In the genomic region with DNA sequence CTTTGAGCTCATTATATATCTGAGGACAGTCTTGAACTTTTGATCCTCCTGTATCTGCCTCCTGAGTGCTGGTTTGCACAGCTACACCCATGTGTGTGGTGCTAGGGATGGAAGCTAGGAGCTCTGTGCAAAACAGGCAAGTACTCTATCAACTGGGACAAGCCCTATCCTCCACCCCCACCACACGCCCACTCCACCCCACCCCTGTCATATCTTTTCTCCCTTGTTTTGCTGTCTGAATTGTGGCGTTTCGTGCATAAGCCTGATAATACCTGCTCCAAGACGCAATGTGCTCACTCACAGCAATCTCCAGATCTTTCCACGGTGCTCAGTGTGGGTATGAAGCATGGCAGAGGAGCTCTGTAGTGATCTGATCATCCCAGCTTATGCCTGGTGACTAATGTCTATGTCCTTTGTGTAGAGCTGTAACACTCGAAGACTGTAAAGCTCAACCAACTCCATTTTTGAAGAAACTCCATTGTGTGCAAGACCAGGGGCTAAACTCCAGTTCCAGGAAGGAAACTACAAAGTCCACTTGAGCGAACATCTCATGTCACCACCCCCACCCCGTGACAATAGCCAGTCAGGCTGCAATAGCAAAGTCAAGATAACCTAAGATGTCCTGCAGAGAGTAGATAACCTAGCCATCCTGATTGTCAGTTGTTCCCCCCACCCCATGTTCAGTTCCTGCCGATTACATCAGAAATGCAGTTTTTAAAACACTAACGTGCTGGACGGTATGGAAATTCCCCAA, we compare ENCODE assay signal across 13 mouse cellular contexts. TPM values are rescaled to one million over a fixed set of nuclear protein-coding genes. Genes with fewer than 3 reads are reported as not detected.
DNase-seq lines count a peak whose midpoint lies in the region; ATAC-seq lines count a peak whose summit lies in the region.
"Had no signal": no experiment of that assay in that cellular context is flagged by ENCODE, and none has a peak within 500 bp of the region (broad histone marks: within the 10 kb centered on the region; RNA-seq: fewer than 3 reads in every experiment).

No protein-coding gene starts in this region.

- WGBS in heart, embryonic 14.5 days: 11% methylated on average over 11 of the region's 11 CpGs

- intact Hi-C loops in heart, postnatal 36 days (cut with DNase I): no loop called here

- no peak for DNase-seq in heart, postnatal 36 days
- peak; percentile 10 to 47 for DNase-seq in spleen, postnatal 36 days (ENCODE audit: low spot score in 2 of 2)
- no peak for DNase-seq in spleen, postnatal 14 days (ENCODE audit: low spot score in 2 of 2)
- DNase-seq in liver: peak; percentile 89
- no peak for DNase-seq in adrenal gland, adult 8-10 months
- DNase-seq in urinary bladder, postnatal 10 days (ENCODE audit: low spot score): no peak
- no peak for DNase-seq in embryo, embryonic 10 days (ENCODE audit: low spot score)
- DNase-seq: cerebellum, adult 11-12 months; gastrocnemius, postnatal 14 days; thymus, adult 2 months had no signal

- H3K36me3 ChIP-seq in heart, embryonic 14.5 days (ENCODE audit: control insufficient read depth, insufficient read depth, low read length): no peaks in the 10 kb centered on the region

- no peaks in the 10 kb centered on the region for H3K9me3 ChIP-seq in heart, embryonic 14.5 days (ENCODE audit: control insufficient read depth, low read length)

- H3K4me2 ChIP-seq in heart, embryonic 14.5 days (ENCODE audit: low read length): 0 out of 2 replicates have a peak overlapping the region, but pooled peaks have one; percentile 17

- peak overlapping the region; percentile 61 to 85; a peak in 3 of 4 replicates for H3K27ac ChIP-seq in heart, embryonic 14.5 days (replicated peaks in 1 of 2; ENCODE audit: control insufficient read depth in 1 of 2, insufficient read depth in 1 of 2, low read depth in 2 of 2, low read length in 2 of 2)

- H3K4me3 ChIP-seq in heart, embryonic 14.5 days (ENCODE audit: control insufficient read depth in 1 of 2, insufficient read depth in 1 of 2, low read depth in 1 of 2, low read length in 2 of 2): no peak overlapping the region
- H3K4me3 ChIP-seq: myocyte had no signal

- no peak overlapping the region for H3K9ac ChIP-seq in heart, embryonic 14.5 days (ENCODE audit: low read length)

- peak; percentile 55 for ATAC-seq in heart, embryonic 14.5 days (ENCODE audit: insufficient number of reproducible peaks, insufficient read depth, low FRiP score, low read depth)
- ATAC-seq: CD4-positive, CD25-positive, alpha-beta regulatory T cell, adult 4 months had no signal

- H3K27me3 ChIP-seq in heart, embryonic 14.5 days (ENCODE audit: control insufficient read depth, insufficient read depth, low read length): no peaks in the 10 kb centered on the region

- H3K4me1 ChIP-seq in heart, embryonic 14.5 days (ENCODE audit: control insufficient read depth in 2 of 2, insufficient read depth in 2 of 2, low read length in 2 of 2): peaks cover 10 to 13% of the 10 kb centered on the region in 2 experiments; a peak in 3 of 4 replicates

RNA-seq across cellular contexts. Expression of gene Asb17, which starts 52.2 kb away (rescaled TPM):
- 0.30 and 0.41 TPM in 2 replicates for polyA plus RNA-seq in heart, embryonic 14.5 days (2014; fragmentation: Nextera tagmentation; extraction: Ambion mirVana)
- not detected for total RNA-seq in heart, postnatal 36 days (2021)
- not detected for total RNA-seq in adrenal gland, adult 8-10 months (2022)
- total RNA-seq: gastrocnemius, postnatal 14 days had no signal
- polyA plus RNA-seq: CD4-positive, CD25-positive, alpha-beta regulatory T cell, adult 4 months; myocyte; thymus, adult 2 months had no signal

Comparison
In these comparisons a context has a peak if more than half of its experiments do, and no peak if none do; other contexts are left out.
1. DNase-seq: peak in spleen, postnatal 36 days (2 of 2) and liver (single experiment); none in heart, postnatal 36 days (0 of 2), spleen, postnatal 14 days (0 of 2), adrenal gland, adult 8-10 months (single experiment), urinary bladder, postnatal 10 days (single experiment) and embryo, embryonic 10 days (single experiment).